In the genomic region with DNA sequence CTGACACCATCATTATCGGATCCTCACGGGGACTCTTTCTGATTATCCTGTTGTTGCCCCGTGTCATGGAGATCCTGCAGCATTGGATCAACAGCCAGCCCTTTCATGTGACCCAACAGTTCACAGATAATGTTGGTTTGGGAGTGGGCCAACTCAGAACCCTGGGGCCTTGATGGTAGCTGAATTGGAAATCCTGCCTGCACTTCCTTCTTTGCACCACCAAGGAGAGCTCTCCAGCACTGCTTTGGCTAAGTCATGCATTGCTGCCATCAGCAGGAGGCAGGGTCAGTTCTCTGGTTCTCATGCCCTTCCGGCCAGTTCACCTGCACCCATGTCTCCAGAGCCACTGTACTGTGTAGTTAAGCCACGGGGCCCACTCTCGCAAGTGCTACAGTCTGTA, we compare ENCODE assay signal across 13 mouse cellular contexts.
DNase-seq lines count a peak whose midpoint lies in the region; ATAC-seq and TF ChIP-seq lines count a peak whose summit lies in the region.
"Had no signal": no experiment of that assay in that cellular context is flagged by ENCODE, and none has a peak within 500 bp of the region (broad histone marks: within the 10 kb centered on the region; RNA-seq: fewer than 3 reads in every experiment).

No protein-coding gene starts in this region.

- no peak overlapping the region for H3K9ac ChIP-seq in lung, embryonic 15.5 days
- no peak overlapping the region for H3K9ac ChIP-seq in kidney, postnatal 0 days (ENCODE audit: low read depth, low read length)
- H3K9ac ChIP-seq in hindbrain, embryonic 16.5 days (ENCODE audit: low read depth, low read length): no peak overlapping the region
- H3K9ac ChIP-seq: liver, embryonic 13.5 days had no signal

- no peak overlapping the region for H3K27ac ChIP-seq in lung, embryonic 15.5 days
- no peak overlapping the region for H3K27ac ChIP-seq in kidney, postnatal 0 days
- no peak overlapping the region for H3K27ac ChIP-seq in hindbrain, embryonic 16.5 days (ENCODE audit: low read depth, low read length)
- H3K27ac ChIP-seq: liver, embryonic 13.5 days; midbrain, embryonic 10.5 days had no signal

- intact Hi-C loops in heart, postnatal 25 days (cut with DNase I): no loop called here

- no peaks in the 10 kb centered on the region for H3K4me1 ChIP-seq in lung, embryonic 15.5 days
- H3K4me1 ChIP-seq in kidney, postnatal 0 days (replicated peaks; ENCODE audit: insufficient read depth, low read length): no peaks in the 10 kb centered on the region
- H3K4me1 ChIP-seq in hindbrain, embryonic 16.5 days (ENCODE audit: control insufficient read depth, insufficient read depth, low read depth, low read length): no peaks in the 10 kb centered on the region
- H3K4me1 ChIP-seq: liver, embryonic 13.5 days; midbrain, embryonic 10.5 days had no signal

- peak; percentile 19; the same call in 1 of the 2 replicates for TF ChIP-seq CTCF in kidney, postnatal 0 days (IDR thresholded peaks at IDR 0.05; ENCODE audit: low read depth)

- no peaks in the 10 kb centered on the region for H3K9me3 ChIP-seq in lung, embryonic 15.5 days
- H3K9me3 ChIP-seq in kidney, postnatal 0 days (replicated peaks; ENCODE audit: low read length): no peaks in the 10 kb centered on the region
- peaks cover 2% of the 10 kb centered on the region; the same call in 1 of the 2 replicates for H3K9me3 ChIP-seq in hindbrain, embryonic 16.5 days (ENCODE audit: control insufficient read depth, low read length)
- H3K9me3 ChIP-seq: liver, embryonic 13.5 days; midbrain, embryonic 10.5 days had no signal

- H3K4me2 ChIP-seq in lung, embryonic 15.5 days: no peak overlapping the region
- H3K4me2 ChIP-seq in kidney, postnatal 0 days (ENCODE audit: low read length): no peak overlapping the region
- H3K4me2 ChIP-seq in hindbrain, embryonic 16.5 days (ENCODE audit: low read length): no peak overlapping the region
- H3K4me2 ChIP-seq: liver, embryonic 13.5 days had no signal

- H3K27me3 ChIP-seq in lung, embryonic 15.5 days: no peaks in the 10 kb centered on the region
- no peaks in the 10 kb centered on the region for H3K27me3 ChIP-seq in kidney, postnatal 0 days (ENCODE audit: insufficient read depth, low read length)
- no peaks in the 10 kb centered on the region for H3K27me3 ChIP-seq in hindbrain, embryonic 16.5 days (replicated peaks; ENCODE audit: control insufficient read depth, insufficient read depth, low read length)
- H3K27me3 ChIP-seq: CH12.LX; liver, embryonic 13.5 days had no signal

- no peaks in the 10 kb centered on the region for H3K36me3 ChIP-seq in lung, embryonic 15.5 days
- H3K36me3 ChIP-seq in kidney, postnatal 0 days (ENCODE audit: insufficient read depth, low read length): no peaks in the 10 kb centered on the region
- H3K36me3 ChIP-seq in hindbrain, embryonic 16.5 days (ENCODE audit: control insufficient read depth, insufficient read depth, low read length): no peaks in the 10 kb centered on the region
- H3K36me3 ChIP-seq: liver, embryonic 13.5 days; midbrain, embryonic 10.5 days had no signal

- DNase-seq in heart, adult 18-20 months: peak; percentile 5 to 20
- no peak for DNase-seq in heart, postnatal 25 days (ENCODE audit: low spot score)
- DNase-seq in lung, adult 18-20 months: no peak
- DNase-seq in R1 (ENCODE audit: low read depth, low spot score): peak; percentile 39
- no peak for DNase-seq in kidney, postnatal 0 days (ENCODE audit: low spot score)
- DNase-seq: liver, embryonic 13.5 days; right cerebral cortex, adult 18-20 months had no signal

- WGBS in lung, embryonic 15.5 days: 81% methylated on average over 6 of the region's 6 CpGs
- WGBS in kidney, postnatal 0 days: 93% methylated on average over 6 of the region's 6 CpGs
- WGBS in hindbrain, embryonic 16.5 days: 94% methylated on average over 6 of the region's 6 CpGs

- peak; percentile 42; the same call in 1 of the 2 replicates for ATAC-seq in lung, embryonic 15.5 days (ENCODE audit: borderline replicate concordance, extremely low read depth, low FRiP score, low TSS enrichment)
- ATAC-seq in kidney, postnatal 0 days (replicated peaks; ENCODE audit: low FRiP score, low read depth): no peak
- ATAC-seq in hindbrain, embryonic 16.5 days: no peak
- ATAC-seq in erythroblast, adult 5-6 weeks (replicated peaks; ENCODE audit: low FRiP score, poor library complexity, severe bottlenecking): no peak

- no peak overlapping the region for H3K4me3 ChIP-seq in lung, embryonic 15.5 days
- no peak overlapping the region for H3K4me3 ChIP-seq in kidney, postnatal 0 days (replicated peaks; ENCODE audit: low read depth, low read length)
- H3K4me3 ChIP-seq in hindbrain, embryonic 16.5 days (ENCODE audit: low read length): no peak overlapping the region
- H3K4me3 ChIP-seq: erythroblast, embryonic 14.5 days; liver, embryonic 13.5 days; midbrain, embryonic 10.5 days had no signal

Comparison
In these comparisons a context has a peak if more than half of its experiments do, and no peak if none do; other contexts are left out.
1. DNase-seq: peak in heart, adult 18-20 months (2 of 2) and R1 (single experiment); none in heart, postnatal 25 days (single experiment), lung, adult 18-20 months (0 of 2) and kidney, postnatal 0 days (single experiment).